Mouse (Mus musculus) gastrocnemius, postnatal 36 days (tissue): Measurements from ENCODE around the gene Cox19. TPM values are rescaled to one million over a fixed set of nuclear protein-coding genes. Genes with fewer than 3 reads are reported as not detected.

ENCODE experiments used
- DNase-seq, 2 experiments: peaks; one replicate each; pipeline ENCODE4 v3.0.0; 2022
- intact Hi-C: fragments of 180-260 bp; cut with DNase I; formaldehyde crosslinking; loops from one replicate; pipeline ENCODE4 v1.15.1; 2025
- total RNA-seq, 2 experiments: library from RNA; stranded (reverse); gene quantifications; 2 replicates each; pipeline ENCODE4 v1.2.3; 2021

The Cox19 gene
- total RNA-seq, 2 experiments from 2014 or later, result 52.8 to 68.3 TPM

DNA sequence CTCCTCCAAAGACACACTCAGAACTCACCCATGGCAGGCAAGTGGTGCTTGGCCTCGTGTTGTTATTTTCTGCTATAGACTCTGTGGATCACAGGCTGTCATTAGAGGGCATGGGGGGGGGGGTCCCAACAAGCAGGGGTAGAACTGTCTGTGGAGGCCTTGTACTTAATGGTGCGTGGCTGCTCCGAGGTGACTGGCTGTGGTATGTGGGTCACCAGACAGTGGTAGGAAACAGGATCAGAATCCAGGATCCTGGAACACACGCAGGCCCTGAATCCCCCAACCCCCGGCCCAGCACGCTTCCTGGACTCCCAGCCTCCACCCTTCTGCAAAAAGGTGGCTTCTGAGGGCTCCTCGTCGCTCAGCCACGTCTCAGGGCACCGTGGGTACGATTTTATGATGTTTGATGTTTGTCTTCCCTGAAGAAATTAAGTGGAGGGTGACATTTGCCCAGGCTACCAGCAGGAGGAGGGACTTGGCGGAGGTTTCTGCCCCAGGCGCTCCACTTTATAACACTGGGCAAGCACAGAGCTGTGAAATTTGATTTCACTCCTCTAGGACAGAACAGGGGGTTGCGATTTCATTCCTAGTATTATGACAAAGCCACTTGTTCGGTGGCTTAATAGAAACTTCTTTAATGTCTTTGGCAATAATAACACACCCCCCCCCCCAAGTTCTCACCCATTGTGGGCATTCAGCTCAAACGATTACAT is 17.8 kb downstream of the Cox19 start:
- DNase-seq, result no peak
- intact Hi-C loops, result no loop called here

- DNase-seq, result no peak
- intact Hi-C loops, result loop anchor here (1.0 kb wide), 1 partner anchor 23 kb away; no protein-coding TSS in a partner anchor
Measured at GRCm38 (mm10) chr5:139332590-139333272, 18.5 kb downstream of the Cox19 start.

GRCm38 (mm10) chr5:139331742-139332141 is 19.5 kb downstream of the Cox19 start:
- intact Hi-C loops, result loop anchor here (1.0 kb wide), 1 partner anchor 24 kb away; no protein-coding TSS in a partner anchor
- DNase-seq, result peak; percentile 72 to 84

DNA sequence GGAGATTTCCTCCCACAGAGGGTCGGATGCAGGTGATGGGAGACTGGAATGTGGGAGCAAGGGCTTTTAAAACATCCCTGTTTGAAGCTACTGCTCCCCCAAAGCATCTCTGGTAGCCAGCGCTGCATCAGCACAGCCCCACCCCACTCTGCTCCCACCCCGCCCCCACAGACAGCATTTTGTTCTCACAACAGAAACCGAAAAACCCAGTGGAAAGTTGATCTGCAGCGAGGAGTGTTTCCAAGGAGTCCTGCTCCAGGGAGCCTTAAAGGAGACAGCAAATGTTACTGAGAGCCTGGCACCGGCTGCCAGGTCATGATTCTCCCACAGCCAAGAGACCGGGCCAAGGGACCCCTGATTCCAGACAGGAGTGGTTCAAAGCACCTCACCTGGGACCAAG is 20.5 kb downstream of the Cox19 start:
- DNase-seq, result no peak
- intact Hi-C loops, result no loop called here

DNA sequence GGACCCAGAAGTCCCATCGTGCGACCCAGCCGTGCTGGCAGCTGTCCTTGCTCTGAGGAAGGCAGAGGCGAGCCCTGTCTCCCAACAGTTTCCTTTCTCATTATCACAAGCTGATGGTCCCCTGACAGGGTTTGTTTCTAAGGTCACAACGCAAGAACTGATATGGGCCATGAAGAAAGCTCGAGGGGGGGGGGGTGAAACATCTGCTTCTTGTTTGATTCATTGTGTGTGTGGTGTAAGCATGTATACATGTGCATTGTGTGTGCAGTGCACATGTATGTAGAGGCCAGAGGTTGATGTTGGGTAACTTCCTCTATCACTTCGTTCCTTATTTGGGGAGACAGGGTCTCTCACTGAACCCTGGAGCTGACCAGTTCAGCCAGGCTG is 23.6 kb downstream of the Cox19 start:
- intact Hi-C loops, result loop anchor here (10.0 kb wide), 1 partner anchor 143 kb away; no protein-coding TSS in a partner anchor
- DNase-seq, result no peak

- DNase-seq, result no peak
- intact Hi-C loops, result loop anchor here (10.0 kb wide), 1 partner anchor 142 kb away; no protein-coding TSS in a partner anchor
Measured at GRCm38 (mm10) chr5:139326986-139327633, 24.1 kb downstream of the Cox19 start.

DNA sequence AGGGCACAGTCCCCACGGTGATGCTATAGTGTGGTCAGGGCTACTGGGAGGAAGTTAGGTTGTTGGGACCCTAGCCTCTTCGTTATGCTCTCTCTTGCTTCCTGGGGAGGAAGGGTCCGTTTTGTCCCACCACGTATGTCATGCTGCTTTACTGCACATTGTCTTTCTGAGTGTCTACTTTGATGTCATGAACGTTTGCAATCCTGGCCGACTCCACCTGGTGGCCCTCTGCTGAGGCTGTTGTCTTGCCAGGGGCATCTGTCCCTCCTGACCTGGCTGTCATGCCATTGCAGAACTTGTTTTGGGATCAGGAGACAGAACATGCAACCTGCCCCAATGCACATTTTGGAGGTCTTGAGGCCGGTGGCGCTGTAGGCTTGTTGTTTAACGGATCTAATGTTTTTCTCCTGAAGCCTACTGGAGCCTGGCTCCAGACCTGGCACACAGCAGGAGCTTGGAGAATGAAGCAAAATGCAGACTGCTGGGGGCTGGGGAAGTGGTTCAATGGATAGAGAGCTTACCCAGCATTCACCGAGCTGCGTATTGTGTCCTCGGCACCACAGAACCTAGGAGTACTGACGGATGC is 25.0 kb downstream of the Cox19 start:
- no peak for DNase-seq
- intact Hi-C loops, result loop anchor here (10.0 kb wide), 1 partner anchor 141 kb away; no protein-coding TSS in a partner anchor

- intact Hi-C loops, result loop anchor here (2.0 to 10.0 kb wide), 2 partner anchors 45 to 141 kb away; no protein-coding TSS in a partner anchor
- peak in 1 of 2 experiments; percentile 30 for DNase-seq
Measured at GRCm38 (mm10) chr5:139325395-139325966, 25.7 kb downstream of the Cox19 start, which contains the start of gene Adap1. Gene Adap1 (minus strand): TSS chr5:139325622.

GRCm38 (mm10) chr5:139324691-139325394 is 26.4 kb downstream of the Cox19 start:
- intact Hi-C loops, result loop anchor here (2.0 to 10.0 kb wide), 2 partner anchors 44 to 140 kb away; no protein-coding TSS in a partner anchor
- no peak for DNase-seq

DNA sequence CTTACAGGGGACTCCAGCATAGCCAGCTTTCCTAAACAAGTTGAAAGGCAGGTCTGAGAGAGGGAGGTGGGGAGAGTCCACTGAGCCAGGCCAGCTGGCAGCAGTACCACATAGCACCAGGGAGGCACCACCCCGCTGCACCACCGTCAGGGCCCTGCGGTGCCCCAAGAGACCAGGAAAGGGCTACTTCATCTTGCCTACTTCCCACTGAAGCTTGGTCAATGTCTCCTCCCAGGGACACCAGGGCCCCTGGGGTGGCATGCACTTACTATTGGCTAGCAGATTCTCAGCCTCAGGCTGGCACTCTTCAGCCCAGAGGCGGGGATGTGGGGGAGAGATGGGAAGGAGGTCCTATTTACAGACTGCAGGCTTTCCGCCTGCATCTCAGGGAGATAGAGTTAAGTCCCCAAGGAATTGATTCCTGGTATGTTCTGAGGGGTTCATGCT is 27.1 kb downstream of the Cox19 start:
- intact Hi-C loops, result loop anchor here (2.0 to 10.0 kb wide), 2 partner anchors 43 to 139 kb away; no protein-coding TSS in a partner anchor
- no peak for DNase-seq

DNA sequence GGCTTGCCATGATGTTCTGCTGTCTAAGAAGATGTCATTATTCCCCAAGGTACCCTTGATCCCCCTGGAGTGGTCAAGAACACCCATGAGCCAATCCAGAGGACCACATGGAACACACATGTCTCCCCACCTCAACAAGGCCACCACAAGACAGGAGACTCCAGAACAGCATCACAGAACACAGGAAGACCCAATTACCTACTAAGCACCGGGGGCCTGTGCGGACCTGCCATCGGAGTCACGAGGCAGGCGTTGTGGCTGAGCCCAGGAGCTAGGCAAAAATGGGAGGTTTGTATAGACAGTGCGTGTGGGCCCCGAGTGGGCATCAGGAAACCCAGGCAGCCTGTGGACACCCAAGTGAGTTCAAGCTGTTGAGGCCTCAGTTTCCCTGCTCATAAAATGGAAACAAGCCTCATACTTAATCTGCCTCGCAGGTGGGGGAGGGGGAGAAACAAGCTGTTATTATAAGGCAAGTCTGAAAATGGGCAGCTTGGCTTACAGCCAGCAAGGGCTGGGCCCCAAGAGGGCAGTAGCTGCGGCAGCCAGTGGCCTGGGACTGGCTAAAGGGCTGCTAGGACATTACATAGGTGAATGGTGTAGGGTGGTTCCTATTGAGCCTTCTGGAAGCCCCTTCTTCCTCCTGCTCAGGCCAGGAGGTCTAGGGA is 27.8 kb downstream of the Cox19 start:
- no peak for DNase-seq
- intact Hi-C loops, result loop anchor here (10.0 kb wide), 1 partner anchor 139 kb away; no protein-coding TSS in a partner anchor

DNA sequence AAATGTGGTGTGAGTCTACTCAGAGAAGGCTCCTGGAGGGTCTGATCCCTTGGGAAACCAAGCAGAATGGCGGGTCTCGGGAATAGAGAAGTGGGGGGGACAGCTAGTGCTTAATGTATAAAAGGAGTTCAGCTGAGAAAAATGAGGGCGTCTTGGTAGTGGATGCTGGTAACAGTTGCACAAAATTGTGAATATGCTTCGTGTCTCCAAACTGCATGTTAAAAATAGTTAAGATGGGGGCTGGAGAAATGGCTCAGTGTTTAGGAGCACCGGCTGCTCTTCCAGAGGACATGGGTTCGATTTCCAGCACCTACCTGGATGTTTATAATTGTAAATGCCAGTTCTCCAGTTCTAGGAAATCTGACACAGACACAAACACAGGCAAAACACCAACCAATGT is 29.9 kb downstream of the Cox19 start:
- intact Hi-C loops, result loop anchor here (10.0 kb wide), 1 partner anchor 137 kb away; no protein-coding TSS in a partner anchor
- no peak for DNase-seq

DNA sequence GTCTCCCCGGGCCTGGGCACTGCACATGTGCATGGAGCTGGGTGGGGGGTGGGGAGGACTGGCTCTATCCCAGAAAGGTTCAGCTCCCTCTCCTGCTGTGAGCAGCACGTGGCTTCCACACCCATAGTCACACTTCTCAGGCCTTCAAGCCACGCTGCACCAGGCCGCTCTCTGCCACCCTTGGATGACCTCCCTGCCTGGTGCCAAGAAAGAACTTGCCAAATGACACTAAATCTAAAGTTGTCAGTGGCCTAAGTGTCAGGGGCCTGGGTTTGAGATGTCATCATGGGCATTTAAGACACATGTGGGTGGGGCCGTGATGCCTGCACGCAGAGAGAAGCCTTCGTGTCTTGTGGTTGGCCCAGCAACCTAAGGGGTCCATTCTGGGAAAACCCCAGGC is 30.8 kb downstream of the Cox19 start:
- intact Hi-C loops, result loop anchor here (10.0 kb wide), 1 partner anchor 136 kb away; no protein-coding TSS in a partner anchor
- DNase-seq, result no peak

GRCm38 (mm10) chr5:139317751-139318504 is 33.3 kb downstream of the Cox19 start:
- no peak for DNase-seq
- intact Hi-C loops, result no loop called here

- intact Hi-C loops, result no loop called here
Measured at GRCm38 (mm10) chr5:139316982-139317675, 34.1 kb downstream of the Cox19 start.

DNA sequence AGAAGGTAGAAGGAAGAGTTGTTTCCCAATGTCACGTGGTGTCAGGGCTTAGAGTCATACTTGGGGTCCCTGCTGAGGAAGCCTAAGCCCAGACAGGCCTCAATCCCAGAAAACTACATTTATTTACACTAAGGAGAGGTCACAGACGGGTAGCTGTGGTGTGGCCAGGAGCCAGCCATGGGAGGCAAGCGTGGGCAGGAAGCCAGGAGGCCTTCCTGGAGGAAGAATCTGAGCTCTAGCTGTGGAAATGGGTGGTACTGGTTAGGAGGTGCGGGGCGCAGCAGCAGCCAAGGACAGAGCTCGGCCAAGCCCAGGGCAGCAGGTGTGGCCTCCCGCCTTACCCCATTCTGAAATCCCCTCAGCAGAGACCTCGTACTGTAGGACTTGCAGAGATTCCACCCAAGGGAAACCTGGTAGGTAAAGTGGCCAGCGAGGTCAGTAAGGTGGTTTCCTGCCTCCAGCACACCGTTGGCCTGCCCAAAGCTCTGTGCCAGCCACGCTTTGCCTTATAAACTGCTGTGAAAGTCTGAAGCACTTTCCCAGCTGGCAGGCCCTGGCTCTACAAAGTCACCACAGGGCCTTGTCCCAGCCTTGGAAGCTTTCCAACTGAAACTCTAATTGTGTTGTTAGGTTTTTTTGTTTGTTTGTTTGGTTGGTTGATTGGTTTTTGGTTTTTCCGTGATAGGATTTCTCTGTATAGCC is 36.1 kb downstream of the Cox19 start:
- intact Hi-C loops, result no loop called here
- DNase-seq, result no peak

More at GRCm38 (mm10) chr5:139316982-139317675, 34.1 kb downstream of the Cox19 start:
- DNase-seq, result no peak

DNA sequence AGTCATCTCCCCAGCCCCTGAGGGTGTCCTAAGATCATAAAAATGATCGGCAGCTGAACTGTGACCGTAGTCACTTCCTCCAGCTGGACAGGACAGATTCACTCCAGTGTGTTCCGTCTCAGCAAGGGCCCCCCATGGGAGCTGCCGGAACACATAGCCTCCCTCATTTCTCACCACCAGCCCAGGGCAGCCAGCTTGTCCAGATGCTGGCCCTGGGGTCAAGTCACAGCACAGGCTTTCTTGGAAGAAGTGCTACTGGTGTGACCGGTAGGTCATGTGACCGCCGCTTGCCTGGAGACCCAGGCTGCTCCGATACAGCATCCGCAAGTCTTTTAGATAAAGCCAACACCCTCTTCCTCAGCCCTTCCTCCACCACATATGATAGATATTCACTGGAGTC is 37.7 kb downstream of the Cox19 start:
- intact Hi-C loops, result no loop called here
- no peak for DNase-seq
